Mouse (Mus musculus) embryonic facial prominence, embryonic 12.5 days (tissue): ENCODE data around the gene Senp5. TPM values are rescaled to one million over a fixed set of nuclear protein-coding genes. Genes with fewer than 3 reads are reported as not detected.

Source experiments
- ATAC-seq: fragments of 200-750 bp; cut with Nextera tagmentation; 2 replicates; pipeline ENCODE4 v1.8.0; 2017; ENCODE audit not compliant: insufficient number of reproducible peaks, insufficient read depth, low FRiP score, low TSS enrichment
- H3K27ac ChIP-seq: fragments of 300-500 bp; sonication (generic); 2 replicates; pipeline ENCODE4 v1.5.1; 2016; ENCODE audit warnings: mild to moderate bottlenecking
- H3K27me3 ChIP-seq: fragments of 300-500 bp; sonication (generic); 2 replicates; pipeline ENCODE4 v1.6.1; 2016; ENCODE audit warnings: mild to moderate bottlenecking, moderate library complexity
- H3K36me3 ChIP-seq: fragments of 300-500 bp; sonication (generic); 2 replicates; pipeline ENCODE4 v1.6.1; 2016; ENCODE audit warnings: mild to moderate bottlenecking
- H3K4me1 ChIP-seq: fragments of 300-500 bp; sonication (generic); 2 replicates; pipeline ENCODE4 v1.6.1; 2016
- H3K4me2 ChIP-seq: fragments of 300-500 bp; sonication (generic); replicated peaks from 2 replicates; pipeline ENCODE4 v1.6.1; 2016; ENCODE audit warnings: mild to moderate bottlenecking, moderate library complexity
- H3K4me3 ChIP-seq: fragments of 300-500 bp; sonication (generic); 2 replicates; pipeline ENCODE4 v1.5.1; 2016; ENCODE audit warnings: mild to moderate bottlenecking
- H3K9ac ChIP-seq: fragments of 300-500 bp; sonication (generic); 2 replicates; pipeline ENCODE4 v1.6.1; 2016; ENCODE audit warnings: mild to moderate bottlenecking, moderate library complexity
- H3K9me3 ChIP-seq: fragments of 300-500 bp; sonication (generic); 2 replicates; pipeline ENCODE4 v1.6.1; 2016; ENCODE audit warnings: mild to moderate bottlenecking, moderate library complexity
- WGBS: fragments of 180-500 bp; shearing (Covaris S2); methylation state at CpG from one replicate; pipeline ENCODE4 v1.1.7; 2016; 5-methylcytosine and 5-hydroxymethylcytosine counted together
- polyA plus RNA-seq: library from polyadenylated mRNA; unstranded; fragments of >200 nt; fragmentation: Nextera tagmentation; extraction: Ambion mirVana; gene quantifications from 2 replicates; pipeline ENCODE4 v1.2.1, GENCODE M21; 2016

The Senp5 gene
- polyA plus RNA-seq, 1 experiment from 2014 or later = 23.1 TPM

GRCm38 (mm10) chr16:31938856-31939255 lies 64.2 kb downstream of the Senp5 start:
- no peak for ATAC-seq
- Histone ChIP-seq H3K4me3 (no peak overlapping the region), H3K27ac (no peak overlapping the region), H3K27me3 (peaks cover 28% of the 10 kb centered on the region), H3K4me2 (no peak overlapping the region), H3K36me3 (no peaks in the 10 kb centered on the region), H3K9me3 (no peaks in the 10 kb centered on the region), H3K9ac (no peak overlapping the region), H3K4me1 (peaks cover 7% of the 10 kb centered on the region)
- WGBS = 76% methylated on average over 6 of the region's 6 CpGs

GRCm38 (mm10) chr16:31936568-31936967 lies 66.5 kb downstream of the Senp5 start:
- Histone ChIP-seq H3K9me3 (no peaks in the 10 kb centered on the region), H3K36me3 (no peaks in the 10 kb centered on the region), H3K4me1 (peaks cover 10% of the 10 kb centered on the region), H3K9ac (no peak overlapping the region), H3K4me3 (no peak overlapping the region), H3K27ac (no peak overlapping the region), H3K27me3 (peaks cover 40% of the 10 kb centered on the region), H3K4me2 (no peak overlapping the region)
- 83% methylated on average over 4 of the region's 4 CpGs for WGBS
- no peak for ATAC-seq

- no peak overlapping the region for H3K27ac ChIP-seq
- H3K9me3 ChIP-seq = no peaks in the 10 kb centered on the region
- no peak for ATAC-seq
- H3K27me3 ChIP-seq = peaks cover 41% of the 10 kb centered on the region
- no peak overlapping the region for H3K9ac ChIP-seq
- peak overlapping the region; percentile 75 for H3K4me2 ChIP-seq
- peaks cover 10% of the 10 kb centered on the region for H3K4me1 ChIP-seq
- 6% methylated on average over 36 of the region's 36 CpGs for WGBS
- peak overlapping the region; percentile 23 for H3K4me3 ChIP-seq
- H3K36me3 ChIP-seq = no peaks in the 10 kb centered on the region
These were observed 67.8 kb downstream of the Senp5 start for GRCm38 (mm10) chr16:31935091-31935979.

GRCm38 (mm10) chr16:31934550-31935010 lies 68.5 kb downstream of the Senp5 start:
- Histone ChIP-seq H3K27ac (no peak overlapping the region), H3K4me2 (peak overlapping the region; percentile 75), H3K9ac (no peak overlapping the region), H3K9me3 (no peaks in the 10 kb centered on the region), H3K4me1 (peaks cover 10% of the 10 kb centered on the region), H3K27me3 (peaks cover 46% of the 10 kb centered on the region), H3K36me3 (no peaks in the 10 kb centered on the region), H3K4me3 (peak overlapping the region; percentile 23; the same call in 1 of the 2 replicates)
- no peak for ATAC-seq
- 16% methylated on average over 13 of the region's 13 CpGs for WGBS

- WGBS = 6% methylated on average over 42 of the region's 42 CpGs
- peak within 1 kb of the TSS; percentile 52 for H3K9ac ChIP-seq
- no peaks in the 10 kb centered on the region for H3K36me3 ChIP-seq
- H3K9me3 ChIP-seq = no peaks in the 10 kb centered on the region
- peak within 1 kb of the TSS; percentile 75 for H3K4me2 ChIP-seq
- no peak for ATAC-seq
- peak within 1 kb of the TSS; percentile 43 for H3K4me3 ChIP-seq
- no peak within 1 kb of the TSS for H3K27ac ChIP-seq
- H3K27me3 ChIP-seq = peaks cover 46% of the 10 kb centered on the region
- peaks cover 11% of the 10 kb centered on the region for H3K4me1 ChIP-seq
These were observed 69.1 kb downstream of the Senp5 start, which contains the start of gene Pigz for GRCm38 (mm10) chr16:31933751-31934549. Pigz (plus strand) TSS chr16:31933851.

GRCm38 (mm10) chr16:31932840-31933697 lies 70.0 kb downstream of the Senp5 start:
- peak; percentile 91 for ATAC-seq
- Histone ChIP-seq H3K4me1 (peaks cover 13% of the 10 kb centered on the region), H3K9me3 (no peaks in the 10 kb centered on the region), H3K36me3 (no peaks in the 10 kb centered on the region), H3K27ac (no peak overlapping the region), H3K4me2 (peak overlapping the region; percentile 75), H3K27me3 (peaks cover 46% of the 10 kb centered on the region), H3K4me3 (peak overlapping the region; percentile 43), H3K9ac (peak overlapping the region; percentile 52)
- under 1% methylated on average over 50 of the region's 50 CpGs for WGBS

- ATAC-seq = no peak
- Histone ChIP-seq H3K27me3 (peaks cover 46% of the 10 kb centered on the region), H3K9ac (no peak overlapping the region), H3K9me3 (no peaks in the 10 kb centered on the region), H3K4me2 (peak overlapping the region; percentile 75; the same call in 1 of the 2 replicates), H3K36me3 (no peaks in the 10 kb centered on the region), H3K4me1 (peaks cover 13% of the 10 kb centered on the region), H3K4me3 (no peak overlapping the region), H3K27ac (no peak overlapping the region)
- 48% methylated on average over 5 of the region's 5 CpGs for WGBS
These were observed 70.8 kb downstream of the Senp5 start for GRCm38 (mm10) chr16:31932255-31932654.

GRCm38 (mm10) chr16:31931330-31931729 lies 71.8 kb downstream of the Senp5 start:
- Histone ChIP-seq H3K4me3 (no peak overlapping the region), H3K27me3 (peaks cover 42% of the 10 kb centered on the region), H3K36me3 (no peaks in the 10 kb centered on the region), H3K4me2 (0 out of 2 replicates have a peak overlapping the region, but pooled peaks have one; percentile 12), H3K27ac (no peak overlapping the region), H3K4me1 (peaks cover 13% of the 10 kb centered on the region), H3K9me3 (no peaks in the 10 kb centered on the region), H3K9ac (no peak overlapping the region)
- WGBS = 61% methylated on average over 17 of the region's 17 CpGs
- ATAC-seq = no peak

- Histone ChIP-seq H3K4me1 (peaks cover 3% of the 10 kb centered on the region; the same call in 1 of the 2 replicates), H3K9me3 (no peaks in the 10 kb centered on the region), H3K9ac (no peak overlapping the region), H3K4me2 (no peak overlapping the region), H3K36me3 (no peaks in the 10 kb centered on the region), H3K4me3 (no peak overlapping the region), H3K27ac (no peak overlapping the region), H3K27me3 (0 out of 2 replicates have a peak, but pooled peaks cover 6% of the 10 kb centered on the region)
- ATAC-seq = no peak
- 84% methylated on average over 5 of the region's 5 CpGs for WGBS
These were observed 75.7 kb downstream of the Senp5 start for GRCm38 (mm10) chr16:31927412-31927811.

GRCm38 (mm10) chr16:31926547-31927182 lies 76.4 kb downstream of the Senp5 start:
- no peak overlapping the region for H3K27ac ChIP-seq
- peaks cover 3% of the 10 kb centered on the region; the same call in 1 of the 2 replicates for H3K4me1 ChIP-seq
- no peak for ATAC-seq
- H3K27me3 ChIP-seq = 0 out of 2 replicates have a peak, but pooled peaks cover 6% of the 10 kb centered on the region
- H3K9ac ChIP-seq = no peak overlapping the region
- 76% methylated on average over 13 of the region's 13 CpGs for WGBS
- H3K4me2 ChIP-seq = no peak overlapping the region
- H3K9me3 ChIP-seq = no peaks in the 10 kb centered on the region
- H3K36me3 ChIP-seq = no peaks in the 10 kb centered on the region
- H3K4me3 ChIP-seq = no peak overlapping the region
